Mouse (Mus musculus) embryonic stem cell, embryonic (primary cell): ENCODE measurements around the gene Lnx1.

Experiments
- CTCF ChIA-PET, 4 experiments: fragments of 300-600 bp in 2 of 4; fragments of 350-600 bp in 2 of 4; sonication (Branson Sonifier 250); formaldehyde crosslinking; loops; one replicate each; lab custom pipeline; 2022; ENCODE audit warnings: inconsistent platforms in 2 of 4; lab: Charles Lee
- POLR2A ChIA-PET, 4 experiments: fragments of 300-600 bp in 2 of 4; fragments of 350-600 bp in 2 of 4; sonication (Branson Sonifier 250); formaldehyde crosslinking; loops; one replicate each; lab custom pipeline; 2022; ENCODE audit warnings: antibody characterized with exemption in 4 of 4, inconsistent platforms in 1 of 4; lab: Charles Lee

Gene Lnx1

DNA sequence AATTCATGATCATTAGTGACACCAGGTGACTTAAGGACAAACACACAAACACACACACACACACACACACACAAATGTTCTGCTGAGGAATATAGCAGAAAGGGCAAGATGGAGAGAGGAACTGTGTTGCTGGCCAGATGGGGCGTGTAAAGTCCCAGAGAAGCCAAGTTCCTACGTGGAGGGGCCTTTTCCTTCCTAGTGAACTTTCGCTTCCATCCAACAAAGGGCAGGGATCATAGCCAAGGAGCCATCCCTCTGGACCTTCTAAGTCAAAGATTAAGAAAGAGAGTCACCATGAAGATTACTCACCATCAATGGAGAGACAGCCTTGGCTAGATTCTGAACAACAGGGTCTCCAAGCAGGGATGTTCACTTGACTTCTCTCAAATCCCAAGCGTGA lies 7.5 kb upstream of the Lnx1 start:
- ChIA-PET CTCF (no interaction called here), POLR2A (no interaction called here)

DNA sequence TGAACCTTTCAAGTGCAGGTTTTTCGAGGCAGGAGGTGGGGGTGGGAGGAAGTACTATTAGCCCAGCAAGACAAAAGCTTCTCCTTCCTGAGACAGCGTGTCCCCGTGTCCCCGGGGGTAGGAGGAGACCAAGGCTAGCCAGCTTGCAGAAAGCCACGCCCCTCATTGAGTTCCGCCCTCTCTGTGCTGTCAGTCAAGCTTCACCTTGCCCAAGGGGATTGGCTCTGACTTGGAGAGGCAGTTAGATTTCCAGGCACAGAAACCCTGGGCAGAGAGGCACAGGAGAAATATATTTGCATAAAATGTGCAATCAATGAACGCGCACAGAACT lies 1.7 kb upstream of the Lnx1 start:
- ChIA-PET POLR2A (interaction anchor here in 3 of 4 experiments (0.5 to 2.4 kb wide), 18 partner anchors 9 to 817 kb away, joined by 3 to 11 read pairs (median 5); no protein-coding TSS in a partner anchor), CTCF (interaction anchor here in 3 of 4 experiments (0.6 to 1.8 kb wide), 9 partner anchors 10 to 452 kb away, joined by 3 to 6 read pairs (median 4); no protein-coding TSS in a partner anchor)

DNA sequence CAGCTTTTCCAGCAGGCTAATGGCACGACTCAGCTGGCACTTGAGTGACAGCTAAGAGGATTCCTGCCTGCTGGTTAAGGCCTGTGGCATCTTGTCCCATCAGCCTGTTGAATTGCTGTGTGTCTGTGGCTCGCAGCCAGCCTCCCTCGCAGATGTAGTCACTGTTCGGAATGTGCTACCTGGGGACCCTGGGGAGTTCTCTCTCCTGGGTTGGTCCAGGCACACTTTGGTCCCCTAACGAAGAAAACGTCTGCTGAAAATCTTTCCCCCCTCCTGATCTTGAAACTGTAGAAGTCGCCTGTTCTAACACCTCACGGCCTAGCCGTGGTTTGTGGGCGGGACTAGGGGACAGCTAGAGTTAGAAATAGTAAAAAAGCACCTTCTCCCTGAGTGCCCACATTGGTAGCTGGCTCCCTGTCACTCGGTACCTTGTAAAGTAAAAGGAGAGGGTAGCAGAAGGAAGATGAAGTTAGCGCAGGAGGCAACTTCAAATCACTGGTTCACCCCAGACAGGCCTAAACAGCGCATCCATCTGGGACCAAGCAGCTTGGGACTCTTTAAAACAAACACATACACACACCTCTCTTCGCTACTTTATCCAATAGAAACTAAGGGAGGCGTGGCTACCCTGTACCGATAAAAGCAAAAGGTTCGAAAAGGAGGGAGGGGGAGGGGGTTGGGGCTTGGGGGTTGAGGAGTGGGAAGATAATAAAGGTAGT lies 1.2 kb upstream of the Lnx1 start:
- POLR2A ChIA-PET = interaction anchor here in 3 of 4 experiments (0.5 to 2.4 kb wide), 21 partner anchors 8 to 817 kb away, joined by 3 to 11 read pairs (median 4); no protein-coding TSS in a partner anchor
- CTCF ChIA-PET = interaction anchor here in 3 of 4 experiments (0.6 to 1.8 kb wide), 9 partner anchors 9 to 453 kb away, joined by 3 to 6 read pairs (median 4); no protein-coding TSS in a partner anchor

DNA sequence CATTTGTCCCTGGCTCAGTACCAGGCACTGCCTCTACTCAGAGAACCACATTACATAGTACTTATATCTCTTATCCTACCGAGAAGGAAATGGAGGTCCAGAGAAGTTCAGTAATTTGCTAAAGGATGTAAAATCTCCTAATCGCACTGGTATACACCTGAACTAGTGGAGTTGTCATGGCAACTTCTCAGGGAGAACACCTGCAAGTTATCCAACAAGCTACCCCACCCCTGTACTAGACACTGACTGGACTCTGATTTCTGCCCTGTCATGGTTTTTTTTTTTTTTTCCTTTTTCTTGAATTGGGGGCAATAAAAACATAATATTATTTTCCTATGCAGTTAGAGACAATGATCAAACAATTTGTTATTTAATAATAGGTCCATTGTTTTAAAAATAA lies 1.8 kb downstream of the Lnx1 start:
- ChIA-PET CTCF (interaction anchor here in 1 of 4 experiments (0.7 kb wide), 1 partner anchor 455 kb away, joined by 3 read pairs; no protein-coding TSS in a partner anchor), POLR2A (interaction anchor here in 1 of 4 experiments (0.7 kb wide), 1 partner anchor 67 kb away, joined by 3 read pairs; no protein-coding TSS in a partner anchor)

DNA sequence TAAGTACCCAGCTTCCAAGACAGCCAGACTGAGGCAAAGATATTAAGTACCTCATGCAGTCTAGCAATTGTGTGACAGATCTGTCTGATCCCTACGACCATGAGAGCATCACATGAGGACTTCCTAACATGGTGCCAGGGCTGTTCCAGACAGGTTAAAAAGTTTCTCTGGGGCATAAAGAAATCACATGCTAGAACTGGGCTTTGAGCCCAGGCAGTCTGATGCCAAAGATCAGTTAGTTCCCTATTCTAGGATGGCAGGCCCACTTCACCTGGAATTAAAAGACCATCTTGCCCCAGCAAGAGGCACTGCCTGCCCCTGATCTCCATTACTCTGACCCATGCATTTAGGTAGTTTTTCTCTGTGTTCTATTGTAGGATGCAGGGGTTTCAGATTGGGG lies 3.0 kb downstream of the Lnx1 start:
- ChIA-PET CTCF (no interaction called here), POLR2A (no interaction called here)

DNA sequence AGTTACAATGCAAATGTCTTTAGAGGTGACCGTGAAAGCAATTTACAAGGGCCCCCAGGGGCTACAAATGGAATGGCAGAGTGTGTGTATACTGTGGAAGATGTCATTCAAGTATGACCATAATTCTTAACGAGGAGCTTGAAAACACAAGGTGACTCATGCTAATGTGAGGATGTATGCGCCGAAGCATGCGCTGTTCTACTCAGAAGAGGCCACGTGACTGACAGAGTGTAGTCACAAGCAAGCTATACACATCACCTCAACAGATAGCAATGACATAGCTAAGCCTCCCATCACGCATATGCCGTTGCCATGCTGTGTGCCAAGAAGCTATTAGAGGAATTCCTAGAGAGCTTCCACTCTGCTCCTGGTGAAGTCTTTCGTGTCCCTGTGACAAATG lies 5.2 kb downstream of the Lnx1 start:
- ChIA-PET CTCF (no interaction called here), POLR2A (interaction anchor here in 1 of 4 experiments (1.1 kb wide), 1 partner anchor 10 kb away, joined by 3 read pairs; no protein-coding TSS in a partner anchor)

DNA sequence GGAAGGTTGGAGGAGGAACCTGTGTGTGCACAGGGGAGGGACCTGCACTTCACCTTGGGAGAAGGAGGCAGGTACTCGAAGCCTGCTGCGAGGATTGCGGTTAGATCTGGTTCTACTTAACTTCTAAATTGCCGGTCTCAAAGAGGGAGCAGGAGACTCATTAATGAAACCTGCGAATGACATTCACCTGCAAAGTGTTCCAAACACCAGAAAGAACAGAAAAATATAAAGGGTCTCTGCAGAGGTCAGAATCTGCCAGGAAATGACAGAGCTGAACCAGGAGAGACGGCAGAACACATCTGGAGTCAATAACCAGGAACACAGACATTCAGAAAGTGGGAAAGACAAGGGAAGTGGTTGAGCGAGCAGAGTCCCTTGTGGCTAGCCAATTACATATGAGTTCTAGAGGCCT lies 8.3 kb downstream of the Lnx1 start:
- CTCF ChIA-PET = interaction anchor here in 1 of 4 experiments (1.0 kb wide), 1 partner anchor 10 kb away, joined by 3 read pairs; no protein-coding TSS in a partner anchor

DNA sequence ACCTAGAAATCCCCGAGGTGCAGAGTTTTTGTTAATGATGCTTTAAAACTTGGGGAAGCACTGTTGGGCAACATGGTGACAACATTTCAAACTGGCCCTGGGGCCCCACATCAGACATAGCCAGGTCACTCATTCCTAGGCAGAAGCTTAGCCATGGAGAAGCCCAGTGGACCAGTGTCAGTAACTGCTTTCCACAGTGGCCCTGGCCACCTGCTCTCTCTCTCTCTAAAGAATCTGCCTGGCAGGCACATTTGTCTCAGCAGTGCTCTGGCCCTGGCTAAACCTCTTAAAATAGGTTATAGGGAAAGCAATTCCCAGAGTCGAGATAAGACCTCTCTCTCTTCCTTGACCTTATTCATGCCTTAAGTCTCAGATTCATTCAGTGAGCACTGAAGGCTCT lies 8.9 kb downstream of the Lnx1 start:
- POLR2A ChIA-PET = no interaction called here

More for the DNA sequence above, 8.3 kb downstream of the Lnx1 start:
- POLR2A ChIA-PET = no interaction called here

DNA sequence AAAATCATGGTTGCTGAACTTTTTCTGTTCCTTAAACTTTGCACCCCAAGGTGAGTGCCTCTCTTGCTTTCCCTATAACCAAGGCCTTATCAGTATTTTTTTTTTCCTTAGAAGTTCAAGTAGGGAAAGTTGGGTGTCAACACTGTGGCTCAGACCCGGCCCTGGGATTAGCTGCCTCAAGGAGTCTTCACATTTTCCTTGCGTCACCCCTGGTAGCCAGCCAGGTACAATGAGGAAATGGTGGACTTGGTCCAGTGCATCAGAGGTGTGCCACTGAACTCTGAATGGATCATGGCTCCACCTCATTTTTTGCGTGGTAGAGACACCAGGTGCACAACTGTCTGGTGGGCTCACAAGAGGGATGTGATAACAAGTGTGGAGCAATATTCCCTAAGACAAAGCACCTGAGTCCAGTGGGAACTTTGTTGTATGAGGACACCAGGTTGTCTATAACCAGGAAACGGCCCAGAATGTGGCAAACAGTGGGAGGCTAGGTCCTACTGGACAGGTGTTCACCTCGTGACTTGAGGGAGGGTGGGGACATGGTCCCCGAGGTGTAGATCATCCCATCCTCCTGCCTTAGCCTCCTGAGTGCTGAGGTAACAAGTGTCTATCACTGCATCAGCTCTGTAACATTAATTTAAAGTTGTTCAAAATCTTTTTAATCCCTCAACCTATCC lies 10.2 kb downstream of the Lnx1 start:
- POLR2A ChIA-PET = interaction anchor here in 1 of 4 experiments (1.8 kb wide), 1 partner anchor 15 kb away, joined by 7 read pairs; no protein-coding TSS in a partner anchor
- CTCF ChIA-PET = no interaction called here

More for the DNA sequence above, 8.9 kb downstream of the Lnx1 start:
- CTCF ChIA-PET = no interaction called here

DNA sequence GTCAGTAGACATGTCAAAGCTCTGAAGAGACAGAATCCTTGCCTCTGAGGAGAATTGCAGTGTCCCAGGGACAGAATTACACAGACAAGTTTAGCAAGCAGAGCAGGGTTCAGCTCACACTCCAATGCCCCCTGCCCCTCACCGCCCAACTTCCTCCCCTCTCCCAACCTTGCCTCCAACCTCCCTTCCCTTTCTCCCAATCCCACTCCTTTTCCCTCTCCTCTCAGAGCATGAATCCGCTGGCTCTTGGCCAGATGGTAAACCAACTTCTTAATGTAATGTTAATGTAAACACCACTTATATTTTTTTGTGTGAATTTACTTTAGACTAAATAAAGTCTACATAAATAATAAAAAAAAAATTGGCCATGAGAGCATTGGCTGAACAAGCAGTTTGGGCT lies 13.9 kb downstream of the Lnx1 start:
- ChIA-PET CTCF (interaction anchor here in 1 of 4 experiments (0.8 kb wide), 1 partner anchor 47 kb away, joined by 3 read pairs; no protein-coding TSS in a partner anchor), POLR2A (interaction anchor here in 1 of 4 experiments (0.6 kb wide), 1 partner anchor 11 kb away, joined by 3 read pairs; no protein-coding TSS in a partner anchor)

DNA sequence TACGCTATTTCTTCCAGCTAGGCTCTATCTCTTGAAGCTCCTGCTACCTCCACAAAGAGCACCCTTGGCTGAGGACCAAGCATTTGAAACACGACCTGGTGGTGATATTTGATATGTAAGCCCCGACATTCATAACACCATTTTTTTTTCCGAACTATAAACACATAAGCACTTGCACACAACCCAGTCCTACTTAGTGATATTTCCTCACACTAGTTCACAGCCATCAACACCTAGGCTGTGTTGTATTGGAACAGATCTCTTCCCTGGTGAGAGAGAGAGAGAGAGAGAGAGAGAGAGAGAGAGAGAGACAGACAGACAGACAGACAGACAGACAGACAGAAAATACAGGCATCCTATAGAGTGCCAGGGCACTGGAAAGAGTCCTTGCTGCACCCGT lies 17.8 kb downstream of the Lnx1 start:
- ChIA-PET CTCF (no interaction called here), POLR2A (interaction anchor here in 1 of 4 experiments (0.5 kb wide), 1 partner anchor 310 kb away, joined by 3 read pairs; no protein-coding TSS in a partner anchor)

DNA sequence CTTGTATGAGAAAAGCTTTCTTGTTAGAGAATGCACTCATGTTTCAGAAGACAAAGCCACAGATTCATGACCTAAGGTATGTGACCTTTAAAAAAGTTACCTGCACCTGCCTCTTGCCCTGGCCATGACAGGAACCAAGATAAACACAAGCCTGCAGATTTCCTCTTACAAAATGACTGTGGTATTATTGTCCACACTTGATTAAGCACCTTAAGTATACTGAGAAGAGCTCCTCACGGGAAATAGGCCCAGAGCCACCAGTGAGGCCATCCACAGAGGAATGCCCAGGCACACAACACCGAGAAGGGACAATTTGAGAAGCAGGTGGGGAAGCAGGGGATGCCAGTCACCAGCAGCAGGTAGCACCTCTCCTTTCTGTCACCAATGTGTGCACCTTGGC lies 18.9 kb downstream of the Lnx1 start:
- ChIA-PET CTCF (no interaction called here), POLR2A (interaction anchor here in 1 of 4 experiments (0.5 kb wide), 1 partner anchor 65 kb away, joined by 3 read pairs; no protein-coding TSS in a partner anchor)

DNA sequence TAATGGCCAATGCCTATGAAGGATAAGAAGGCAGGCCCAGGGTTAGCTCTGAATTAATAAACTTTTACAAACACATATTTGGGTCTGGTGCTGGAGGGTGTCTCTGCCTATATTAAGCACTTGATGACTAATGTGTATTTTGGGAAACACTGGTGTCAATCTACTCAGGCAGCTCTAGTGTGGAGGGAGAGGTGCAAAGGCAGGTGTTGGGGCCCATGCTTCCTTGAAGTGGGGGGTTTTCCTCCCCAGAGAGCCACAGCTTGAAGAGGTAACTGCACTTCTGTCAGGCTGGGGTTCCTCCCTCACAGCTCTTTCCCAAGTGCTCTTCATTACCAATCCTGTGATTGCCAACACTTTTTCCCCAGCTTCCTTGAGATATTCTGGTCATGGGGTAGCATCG lies 20.0 kb downstream of the Lnx1 start:
- ChIA-PET CTCF (no interaction called here), POLR2A (no interaction called here)

DNA sequence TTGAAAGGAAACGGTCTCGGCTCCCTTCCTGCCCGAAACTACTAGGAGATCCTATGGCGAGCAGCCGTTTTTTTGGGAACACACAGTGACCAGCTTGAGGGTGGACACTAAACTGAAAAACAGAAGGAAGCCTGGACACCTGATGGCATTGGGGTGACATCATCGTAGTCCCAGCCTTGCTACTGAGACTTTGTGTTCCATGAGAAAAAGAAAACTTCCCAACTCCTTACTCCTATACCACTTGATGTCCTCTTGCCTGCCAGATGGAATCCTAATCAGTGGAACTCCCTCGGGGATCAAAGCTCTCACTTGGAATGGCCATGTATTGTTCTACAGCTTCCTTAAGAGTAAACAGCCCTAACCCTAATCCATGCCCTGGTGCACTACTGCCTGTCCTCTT lies 23.1 kb downstream of the Lnx1 start:
- POLR2A ChIA-PET = interaction anchor here in 1 of 4 experiments (0.5 kb wide), 1 partner anchor 12 kb away, joined by 6 read pairs; no protein-coding TSS in a partner anchor

DNA sequence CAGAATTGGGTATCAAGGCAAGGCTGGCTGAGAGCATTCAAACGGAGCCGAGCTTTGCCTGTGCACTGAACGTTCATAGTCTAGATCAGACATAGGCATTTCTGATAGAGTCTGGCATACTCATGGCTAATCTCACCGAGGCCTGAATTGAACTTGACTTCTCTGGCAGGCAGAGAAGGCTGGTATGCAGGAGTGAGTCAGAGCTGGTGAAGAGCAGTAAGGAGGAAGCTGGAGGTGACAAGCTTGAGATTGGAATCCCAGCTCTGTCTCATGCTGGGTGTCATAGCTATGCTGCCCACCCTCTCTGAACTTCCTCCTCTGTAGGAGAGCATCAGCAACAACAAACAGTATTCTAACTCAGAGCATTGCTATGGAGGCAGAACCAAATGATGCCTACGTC lies 24.0 kb downstream of the Lnx1 start:
- ChIA-PET POLR2A (interaction anchor here in 1 of 4 experiments (1.7 kb wide), 1 partner anchor 25 kb away, joined by 6 read pairs; no protein-coding TSS in a partner anchor), CTCF (interaction anchor here in 1 of 4 experiments (1.7 kb wide), 1 partner anchor 38 kb away, joined by 5 read pairs; no protein-coding TSS in a partner anchor)

More for the DNA sequence above, 23.1 kb downstream of the Lnx1 start:
- CTCF ChIA-PET = interaction anchor here in 1 of 4 experiments (0.7 kb wide), 1 partner anchor 209 kb away, joined by 4 read pairs; no protein-coding TSS in a partner anchor

DNA sequence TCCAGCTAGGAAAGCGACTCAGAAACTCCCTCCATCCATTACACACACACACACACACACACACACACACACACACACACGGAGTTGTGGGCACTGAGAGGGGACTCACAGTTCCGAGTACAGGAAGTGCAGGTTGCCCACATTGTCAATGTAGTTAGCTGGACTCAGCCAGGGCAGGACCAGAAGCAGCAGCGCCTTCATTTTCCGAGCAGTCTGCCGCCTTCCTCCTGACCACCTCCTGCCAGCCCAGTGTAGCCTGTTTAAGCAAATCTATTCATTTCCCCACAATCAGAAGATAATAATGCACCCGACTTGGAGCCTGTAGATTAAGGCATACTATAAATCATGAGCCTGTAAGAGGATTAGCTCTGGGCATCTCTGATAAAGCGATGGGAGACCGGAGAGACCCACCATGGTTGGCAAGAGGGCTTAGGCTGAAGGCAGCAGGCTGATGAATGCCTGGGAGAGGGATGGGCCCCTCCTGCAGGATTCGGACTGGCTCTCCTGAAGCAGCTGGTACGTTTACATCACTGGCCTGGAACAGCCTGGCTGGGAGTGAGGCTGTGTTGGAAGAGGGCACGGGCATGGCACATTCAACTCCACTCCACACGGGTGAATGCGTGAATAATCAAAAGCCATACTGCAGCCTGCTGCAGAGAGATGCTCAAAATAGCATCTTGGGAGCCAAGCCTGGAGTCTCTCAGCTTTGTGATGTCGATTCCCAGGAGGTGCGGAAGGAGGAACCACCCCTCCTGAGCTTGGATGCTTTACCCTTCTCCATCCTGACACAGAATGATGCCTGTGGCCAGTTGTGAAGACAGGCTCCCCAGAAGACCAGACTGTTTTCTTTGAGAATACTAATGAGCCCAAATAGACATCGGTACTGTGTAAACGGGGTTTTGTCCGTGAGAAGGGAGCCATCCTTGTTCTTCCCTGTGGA lies 25.0 kb downstream of the Lnx1 start:
- ChIA-PET POLR2A (interaction anchor here in 3 of 4 experiments (0.6 to 1.7 kb wide), 3 partner anchors 11 to 26 kb away, joined by 3 to 7 read pairs (median 6); no protein-coding TSS in a partner anchor), CTCF (interaction anchor here in 1 of 4 experiments (1.7 kb wide), 1 partner anchor 37 kb away, joined by 5 read pairs; no protein-coding TSS in a partner anchor)

DNA sequence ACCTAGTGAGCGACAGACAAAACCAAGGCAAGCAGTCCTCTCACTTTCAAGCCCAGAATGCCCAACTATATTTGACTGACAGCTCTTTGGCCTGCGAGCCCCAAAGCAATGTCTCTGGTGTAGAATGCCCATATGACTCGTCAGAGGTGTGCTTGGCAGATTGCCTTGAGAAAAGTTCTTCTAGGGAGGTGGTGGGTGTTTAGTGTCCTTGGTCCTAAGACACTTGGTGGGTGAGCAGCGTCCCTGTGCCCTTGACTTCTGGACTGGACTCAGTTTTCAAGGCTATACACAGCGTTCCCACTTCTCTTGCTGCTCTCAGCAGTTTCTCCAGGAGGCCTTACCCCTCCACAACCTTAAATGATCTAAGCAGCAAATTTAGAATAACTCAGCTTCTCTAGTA lies 30.2 kb downstream of the Lnx1 start:
- CTCF ChIA-PET = no interaction called here
- POLR2A ChIA-PET = no interaction called here

DNA sequence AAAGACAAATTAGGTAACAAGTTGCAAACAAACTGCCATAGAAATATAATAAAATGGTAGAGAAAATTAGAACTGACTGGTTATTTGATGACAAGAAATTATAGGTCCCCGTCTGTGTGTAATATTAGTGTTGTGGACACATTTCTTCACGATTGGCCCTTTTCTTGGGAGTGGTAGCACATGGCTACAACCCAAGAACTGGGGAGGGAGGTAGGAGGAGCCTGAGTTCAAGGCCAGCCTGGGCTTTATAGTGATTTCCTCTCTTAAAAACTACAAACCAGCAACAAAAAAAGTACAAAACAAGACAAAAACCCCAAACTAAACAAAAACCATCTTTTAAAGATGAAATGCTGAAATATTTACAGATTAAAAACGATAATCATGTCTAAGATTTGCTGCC lies 31.8 kb downstream of the Lnx1 start:
- CTCF ChIA-PET = no interaction called here
- POLR2A ChIA-PET = no interaction called here
